Mouse (Mus musculus) lung, adult 2 months (tissue): ENCODE data around the gene Fscn2. TPM values are rescaled to one million over a fixed set of nuclear protein-coding genes. Genes with fewer than 3 reads are reported as not detected.
"Not testable (repeated sequence)": the region's sequence is repeated elsewhere in the genome, so short reads cannot be mapped to it uniquely, and the experiment has no call there.

ENCODE experiments used
- DNase-seq: peaks from one replicate; pipeline ENCODE4 v3.0.0; 2022
- H3K4me1 ChIP-seq: fragments of 200-500 bp; 2 replicates; pipeline ENCODE4 v1.6.1; 2011; ENCODE audit warnings: low read length; ENCODE audit not compliant: control insufficient read depth, insufficient read depth
- H3K4me3 ChIP-seq: fragments of 200-500 bp; replicated peaks from 2 replicates; pipeline ENCODE3; 2011; ENCODE audit warnings: low read depth, mild to moderate bottlenecking, control low read depth, low read length; ENCODE audit errors: extremely low read depth
- CTCF ChIP-seq: fragments of 200-500 bp; IDR thresholded peaks from 2 replicates; pipeline ENCODE4 v1.5.1; 2011; ENCODE audit warnings: mild to moderate bottlenecking, low read length, control low read depth; ENCODE audit not compliant: insufficient read depth
- POLR2A ChIP-seq: fragments of 200-500 bp; IDR thresholded peaks from 2 replicates; pipeline ENCODE4 v1.6.1; 2011; ENCODE audit warnings: low read depth, mild to moderate bottlenecking, control low read depth, low read length, borderline replicate concordance; ENCODE audit errors: extremely low read depth
- WGBS: fragments of 180-500 bp; shearing (Covaris S2); methylation state at CpG from one replicate; pipeline ENCODE4 v1.1.7; 2018; 5-methylcytosine and 5-hydroxymethylcytosine counted together
- polyA plus RNA-seq: library from polyadenylated mRNA; depleted of rRNA; stranded (reverse); fragments of >200 nt; gene quantifications from 2 replicates; pipeline ENCODE4 v1.2.3, GENCODE M21; 2012

Gene Fscn2
- polyA plus RNA-seq, 1 experiment: 0.60 TPM

DNA sequence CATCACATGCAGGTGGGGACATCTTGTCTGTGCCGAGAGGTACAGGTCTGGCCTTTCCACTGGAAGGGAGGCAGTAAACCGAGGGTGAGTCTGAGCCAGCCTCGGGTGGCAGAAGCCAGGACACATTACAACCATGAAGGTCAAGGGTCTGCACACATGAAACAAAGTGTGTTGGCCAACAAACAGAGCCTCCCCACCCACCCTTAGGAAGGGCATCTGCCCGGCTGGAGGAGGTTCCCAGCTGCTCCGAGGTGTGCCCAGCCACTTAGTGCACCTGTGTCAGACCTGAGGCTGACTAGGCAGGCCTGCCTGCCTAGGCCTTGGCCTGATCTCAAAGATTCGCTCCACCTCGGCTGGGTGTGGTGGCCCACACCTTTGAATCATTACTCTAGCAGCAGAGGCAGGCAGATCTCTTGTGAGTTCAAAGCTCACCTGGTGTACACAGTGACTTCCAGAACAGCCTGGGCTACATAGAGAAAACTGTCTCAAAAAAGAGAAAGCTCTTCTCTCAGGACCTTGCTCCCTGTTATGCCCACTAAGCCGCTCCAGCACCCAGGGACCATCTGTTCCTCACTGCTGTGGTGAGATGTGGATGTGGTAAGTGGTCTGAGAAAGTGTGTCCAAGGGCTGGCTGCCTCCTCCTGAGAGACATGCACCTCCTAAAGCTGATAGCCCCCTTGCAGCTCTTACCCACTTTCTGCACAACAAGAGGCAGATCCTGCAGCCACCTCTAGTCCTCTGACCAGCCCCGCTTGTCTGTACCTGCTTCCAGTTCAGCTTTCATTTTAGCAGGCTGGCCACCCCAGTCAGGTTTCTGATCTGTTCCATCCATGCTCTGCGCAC, 9.9 kb upstream of the Fscn2 start:
- H3K4me1 ChIP-seq: peaks cover 32% of the 10 kb centered on the region
- no peak for DNase-seq
- no peak overlapping the region for H3K4me3 ChIP-seq
- 81% methylated on average over 10 of the region's 10 CpGs for WGBS
- TF ChIP-seq POLR2A (no peak), CTCF (no peak)

DNA sequence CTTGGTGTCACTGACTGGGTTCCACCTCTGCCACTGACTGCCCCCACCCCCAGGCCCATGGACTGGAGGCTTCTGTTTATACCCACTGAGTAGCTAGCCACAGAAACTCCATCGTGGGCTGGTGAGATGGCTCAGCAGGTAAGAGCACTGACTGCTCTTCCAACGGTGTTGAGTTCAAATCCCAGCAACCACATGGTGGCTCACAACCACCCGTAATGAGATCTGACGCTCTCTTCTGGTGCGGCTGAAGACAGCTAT, 9.3 kb upstream of the Fscn2 start:
- WGBS: 80% methylated on average over 5 of the region's 5 CpGs
- not testable (repeated sequence) for H3K4me3 ChIP-seq, DNase-seq
- H3K4me1 ChIP-seq: peaks cover 28% of the 10 kb centered on the region

DNA sequence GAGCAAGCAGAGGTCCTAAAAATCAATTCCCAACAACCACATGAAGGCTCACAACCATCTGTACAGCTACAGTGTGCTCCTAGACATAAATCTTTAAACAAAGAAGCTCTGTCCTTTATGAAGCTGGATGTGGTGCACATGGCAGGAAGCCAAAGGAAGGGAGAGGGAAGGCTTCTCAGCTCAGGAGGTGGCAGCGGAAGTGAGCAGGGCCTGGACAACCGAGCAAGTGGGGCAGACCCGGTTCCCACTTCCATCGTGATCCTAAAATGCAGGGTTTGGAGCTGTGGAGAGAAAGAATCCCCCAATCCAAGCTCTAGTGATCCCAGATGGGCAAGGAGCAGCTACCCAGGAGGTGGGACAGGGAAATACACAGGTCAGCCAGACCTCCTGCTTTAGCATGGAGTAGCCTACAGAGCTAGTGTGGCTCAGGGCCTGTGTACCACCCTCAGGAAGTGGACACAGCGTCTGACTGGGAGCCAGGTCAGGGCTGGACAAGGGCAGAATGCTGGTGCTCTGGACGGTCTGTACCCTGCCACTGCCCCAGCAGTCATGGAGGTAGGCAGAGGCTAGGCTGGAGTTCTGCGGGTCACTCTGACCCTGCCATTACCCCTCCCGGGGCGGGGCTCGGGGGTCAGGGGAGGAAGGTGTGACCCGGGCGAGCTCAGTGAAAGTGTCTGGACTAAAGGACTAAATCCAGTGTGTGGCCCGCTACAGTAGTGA, 8.6 kb upstream of the Fscn2 start:
- TF ChIP-seq CTCF (no peak), POLR2A (no peak; the same call in 1 of the 2 replicates)
- DNase-seq: no peak
- WGBS: 35% methylated on average over 13 of the region's 13 CpGs
- Histone ChIP-seq H3K4me3 (no peak overlapping the region), H3K4me1 (peaks cover 28% of the 10 kb centered on the region)

DNA sequence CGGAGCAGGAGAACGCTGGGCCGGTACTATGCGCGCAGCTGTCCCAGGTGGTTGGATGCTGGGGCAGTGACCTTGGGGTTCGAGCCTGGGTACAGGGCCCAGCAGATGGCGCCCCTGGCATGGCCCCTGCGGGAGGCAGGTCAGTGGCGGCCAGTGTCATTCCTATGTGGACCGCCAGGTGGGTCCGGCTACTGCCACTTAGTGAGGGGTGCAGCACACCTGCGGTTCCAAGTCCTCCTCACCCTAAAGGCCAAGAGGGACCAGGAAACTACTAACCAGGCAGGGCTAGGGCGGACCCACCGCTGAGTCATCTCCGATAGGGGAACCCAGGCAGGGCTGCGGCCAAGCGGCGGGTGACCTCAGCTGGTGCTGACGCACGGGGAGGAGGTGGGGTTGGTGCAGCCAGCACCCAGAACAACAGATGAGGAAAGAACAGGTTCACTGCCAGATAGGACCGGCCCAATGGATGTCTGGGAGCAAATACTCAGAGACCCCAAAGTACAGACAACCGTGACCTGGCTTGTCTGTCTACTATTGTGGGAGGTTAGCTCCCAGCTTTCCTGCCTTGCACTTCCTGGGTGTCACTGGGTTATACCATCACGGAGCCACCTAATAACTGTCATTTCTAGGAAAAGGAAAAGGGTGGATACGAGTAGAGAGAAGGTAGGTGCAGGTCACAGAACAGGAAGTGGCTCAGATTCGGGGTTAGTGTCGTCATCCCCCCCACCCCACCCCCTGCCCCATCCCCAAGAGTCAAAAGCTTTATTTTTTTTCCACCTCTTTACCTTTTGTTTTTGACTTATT, 7.6 kb upstream of the Fscn2 start:
- DNase-seq: peak; percentile 89
- H3K4me1 ChIP-seq: peaks cover 31% of the 10 kb centered on the region
- H3K4me3 ChIP-seq: peak overlapping the region; percentile 39
- WGBS: 13% methylated on average over 26 of the region's 26 CpGs
- TF ChIP-seq POLR2A (peak; percentile 30; the same call in 1 of the 2 replicates), CTCF (peak; percentile 57; the same call in 1 of the 2 replicates)

DNA sequence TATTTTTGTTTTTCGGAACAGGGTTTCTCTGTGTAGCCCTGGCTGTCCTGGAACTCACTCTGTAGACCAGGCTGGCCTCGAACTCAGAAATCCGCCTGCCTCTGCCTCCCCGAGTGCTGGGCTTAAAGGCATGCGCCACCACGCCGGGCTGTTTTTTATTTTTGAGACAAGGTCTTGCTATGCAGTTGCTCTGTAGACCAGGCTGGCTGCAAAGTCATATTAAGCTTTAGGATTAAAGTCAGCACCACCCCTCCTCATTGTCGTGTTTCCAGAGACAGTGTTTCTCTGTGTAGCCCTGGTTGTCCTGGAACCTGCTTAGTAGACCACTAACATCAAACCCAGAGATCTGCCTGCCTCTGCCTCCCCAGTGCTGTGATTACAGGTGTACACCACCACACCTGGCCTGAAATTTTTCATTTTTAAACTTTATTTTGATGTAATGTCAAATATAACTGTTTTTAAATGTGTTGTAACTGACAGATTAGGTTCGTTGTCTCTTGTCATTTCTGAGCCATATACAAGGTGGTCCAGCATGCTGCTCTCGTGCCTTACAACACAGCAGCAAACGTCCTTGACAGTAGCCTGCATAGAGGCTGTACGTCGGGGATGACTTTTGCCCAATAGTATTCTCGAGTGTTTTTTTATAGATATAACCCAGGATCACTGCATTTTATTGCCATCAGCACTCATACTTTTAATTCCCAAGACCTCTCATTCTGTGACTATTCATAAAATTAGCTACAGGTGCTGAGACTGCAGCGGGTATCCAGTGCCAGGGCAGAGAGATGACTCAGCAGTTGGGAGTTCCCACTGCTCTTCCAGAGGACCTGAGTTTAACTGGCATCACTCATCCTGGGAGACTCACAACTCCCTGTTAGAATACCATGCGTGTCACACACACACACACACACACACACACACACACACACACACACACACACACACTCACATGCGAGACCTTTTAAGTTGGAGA, 6.7 kb upstream of the Fscn2 start:
- 79% methylated on average over 17 of the region's 17 CpGs for whole genome bisulfite sequencing
- Histone ChIP-seq H3K4me3 (no peak overlapping the region), H3K4me1 (peaks cover 28% of the 10 kb centered on the region)
- TF ChIP-seq CTCF: no peak
- no peak for TF ChIP-seq POLR2A
- no peak for DNase-seq

DNA sequence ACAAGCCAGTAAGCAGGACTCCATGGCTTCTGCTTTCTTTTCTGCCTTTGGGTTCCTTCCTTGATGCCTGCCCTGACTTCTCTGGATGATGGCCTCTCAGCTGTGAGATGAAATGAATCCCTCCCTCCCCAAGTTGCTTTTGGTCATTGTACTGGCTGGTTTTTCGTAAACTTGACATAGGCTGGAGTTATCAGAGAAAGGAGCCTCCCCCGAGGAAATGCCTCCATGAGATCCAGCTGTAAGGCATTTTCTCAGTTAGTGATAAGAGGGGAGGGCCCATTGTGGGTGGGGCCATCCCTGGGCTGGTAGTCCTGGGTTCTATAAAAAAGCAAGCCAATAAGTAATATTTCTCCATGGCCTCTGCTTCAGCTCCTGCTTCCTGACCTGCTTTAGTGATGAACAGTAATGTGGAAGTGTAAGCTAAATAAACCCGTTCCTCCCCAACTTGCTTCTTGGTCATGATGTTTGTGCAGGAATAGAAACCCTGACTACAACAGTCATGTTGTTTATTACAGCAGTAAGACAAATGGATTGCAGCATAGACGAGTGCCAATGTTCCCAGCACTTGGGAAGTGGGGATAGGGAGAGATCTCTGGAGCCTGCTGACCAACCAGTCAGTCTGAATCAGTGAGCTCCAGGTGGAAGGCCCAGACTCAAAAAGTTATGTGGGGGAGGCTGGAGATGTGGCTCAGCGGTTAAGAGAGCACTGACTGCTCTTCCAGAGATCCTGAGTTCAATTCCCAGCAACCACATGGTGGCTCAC, 5.9 kb upstream of the Fscn2 start:
- 37% methylated on average over 5 of the region's 5 CpGs for WGBS
- Histone ChIP-seq H3K4me3 (no peak overlapping the region), H3K4me1 (peaks cover 27% of the 10 kb centered on the region)
- no peak for DNase-seq
- TF ChIP-seq POLR2A (no peak), CTCF (no peak)

DNA sequence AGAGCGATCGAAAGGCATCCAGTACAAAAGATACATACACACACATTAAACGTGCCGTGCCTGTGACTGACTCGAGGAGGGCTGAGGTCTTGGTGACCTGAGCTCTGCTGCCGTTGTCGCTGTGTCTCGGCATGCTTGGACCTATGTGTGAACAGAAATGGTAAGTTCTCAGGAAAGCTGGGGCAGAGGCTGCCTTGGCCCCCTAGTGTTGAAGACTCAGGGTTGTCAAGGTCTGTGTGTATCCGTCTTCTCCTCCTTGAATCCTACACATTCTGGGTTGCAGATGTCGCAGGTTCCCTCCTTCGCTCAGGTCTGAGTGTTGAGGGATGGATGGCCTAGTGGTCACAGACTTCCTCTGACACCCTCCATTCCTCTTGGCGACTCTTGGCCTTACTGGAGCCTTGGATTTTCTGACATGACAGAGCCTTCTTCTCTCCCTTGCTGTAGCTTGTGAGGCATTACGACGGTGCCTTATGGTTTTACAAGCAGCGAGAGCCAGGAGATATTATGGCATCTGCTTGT, 5.0 kb upstream of the Fscn2 start:
- H3K4me1 ChIP-seq: peaks cover 18% of the 10 kb centered on the region
- TF ChIP-seq POLR2A (no peak), CTCF (no peak)
- DNase-seq: no peak
- no peak overlapping the region for H3K4me3 ChIP-seq
- 83% methylated on average over 15 of the region's 15 CpGs for WGBS

DNA sequence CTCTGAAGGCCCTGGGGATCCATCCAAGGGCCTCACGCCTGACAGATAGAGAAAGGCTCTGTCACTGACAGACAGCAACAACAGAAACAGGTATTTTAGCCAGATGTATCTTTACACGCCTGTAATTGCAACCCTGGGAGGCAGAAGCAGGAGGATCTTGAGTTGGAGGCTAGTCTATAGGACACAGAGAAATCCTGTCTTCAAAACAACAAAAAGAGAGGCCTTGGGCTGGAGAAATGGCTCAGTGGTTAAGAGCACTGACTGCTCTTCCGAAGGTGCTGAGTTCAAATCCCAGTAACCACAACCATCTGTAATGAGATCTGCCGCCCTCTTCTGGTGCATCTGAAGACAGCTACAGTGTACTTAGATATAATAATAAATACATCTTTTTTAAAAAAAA, 4.4 kb upstream of the Fscn2 start:
- TF ChIP-seq POLR2A: no peak
- TF ChIP-seq CTCF: no peak
- peaks cover 17% of the 10 kb centered on the region for H3K4me1 ChIP-seq
- DNase-seq: no peak
- no peak overlapping the region for H3K4me3 ChIP-seq
- WGBS: 91% methylated on average over 4 of the region's 4 CpGs
